Mouse (Mus musculus) heart, postnatal 10 days (tissue): ENCODE data around the gene Olfr332. TPM values are rescaled to one million over a fixed set of nuclear protein-coding genes. Genes with fewer than 3 reads are reported as not detected.
"Not testable (repeated sequence)": the region's sequence is repeated elsewhere in the genome, so short reads cannot be mapped to it uniquely, and the experiment has no call there.

Source experiments
- DNase-seq, 2 experiments: peaks; one replicate each; pipeline ENCODE4 v3.0.0; 2021
- intact Hi-C: fragments of 180-260 bp; cut with DNase I; formaldehyde crosslinking; loops from one replicate; pipeline ENCODE4 v1.15.1; 2025
- total RNA-seq, 2 experiments: library from RNA; stranded (reverse); gene quantifications; 2 replicates each; pipeline ENCODE4 v1.2.3; 2021

Olfr332 gene
- not detected for total RNA-seq

GRCm38 (mm10) chr11:58492455-58492854 is at the start of gene Olfr332:
Gene Olfr332 (minus strand): TSS chr11:58492555.
- no peak for DNase-seq
- intact Hi-C loops: no loop called here

GRCm38 (mm10) chr11:58534736-58535135 is 42.4 kb upstream of the Olfr332 start, which contains the start of gene Olfr330:
Gene Olfr330 (minus strand): TSS chr11:58534836.
- DNase-seq, intact Hi-C loops: not testable (repeated sequence)

- peak; percentile 4 to 8 for DNase-seq
These were observed 27.4 kb upstream of the Olfr332 start for GRCm38 (mm10) chr11:58519756-58520155.

GRCm38 (mm10) chr11:58518916-58519315 is 26.6 kb upstream of the Olfr332 start:
- peak; percentile 39 to 59 for DNase-seq
- intact Hi-C loops: not testable (repeated sequence)

More at GRCm38 (mm10) chr11:58519756-58520155, 27.4 kb upstream of the Olfr332 start:
- intact Hi-C loops: not testable (repeated sequence)

GRCm38 (mm10) chr11:58509058-58509457 is 16.7 kb upstream of the Olfr332 start:
- DNase-seq, intact Hi-C loops: not testable (repeated sequence)

GRCm38 (mm10) chr11:58502472-58502871 is 10.1 kb upstream of the Olfr332 start, which contains the start of gene Olfr331:
Gene Olfr331 (minus strand): TSS chr11:58502572.
- intact Hi-C loops, DNase-seq: not testable (repeated sequence)

- intact Hi-C loops: loop anchor here (1.0 to 2.0 kb wide), 2 partner anchors 96 to 198 kb away; no protein-coding TSS in a partner anchor
- DNase-seq: peak; percentile 10 to 18
These were observed 6.9 kb upstream of the Olfr332 start for GRCm38 (mm10) chr11:58499290-58499689.

- DNase-seq: peak; percentile 68
- intact Hi-C loops: loop anchor here (1.0 to 2.0 kb wide), 2 partner anchors 96 to 197 kb away; no protein-coding TSS in a partner anchor
These were observed 6.4 kb upstream of the Olfr332 start for GRCm38 (mm10) chr11:58498761-58499160.

- DNase-seq: no peak
- intact Hi-C loops: no loop called here
These were observed 30.2 kb downstream of the Olfr332 start, which contains the start of gene Olfr30 for GRCm38 (mm10) chr11:58462170-58462569. Gene Olfr30 (minus strand): TSS chr11:58462270.

GRCm38 (mm10) chr11:58453592-58453991 is 38.8 kb downstream of the Olfr332 start:
- no peak for DNase-seq
- intact Hi-C loops: no loop called here

- intact Hi-C loops: no loop called here
- no peak for DNase-seq
These were observed 39.6 kb downstream of the Olfr332 start, which contains the start of gene Lypd9 for GRCm38 (mm10) chr11:58452759-58453158. Gene Lypd9 (minus strand): TSS chr11:58452923.

Other genes starting within 250 kb of the Olfr332 start
- gene 4930438A08Rik, start 217.8 kb downstream of the Olfr332 start, total RNA-seq: not detected
- 1 to 10 TPM; 4.5 TPM for gene Zfp692, start 185.5 kb downstream of the Olfr332 start, total RNA-seq
- 10 to 100 TPM; 48.5 to 51.4 TPM for gene Zfp672, start 162.2 kb downstream of the Olfr332 start, total RNA-seq
- gene Sh3bp5l, start 161.8 kb downstream of the Olfr332 start, total RNA-seq: 10 to 100 TPM; 44.3 to 44.8 TPM
- gene Lypd8, start 113.5 kb downstream of the Olfr332 start, total RNA-seq: under 1 TPM in 1 of 2 experiments, not detected in 1; 0.22 TPM
- not detected for gene 1810065E05Rik, start 71.4 kb downstream of the Olfr332 start, total RNA-seq
- gene Gm12253, start 60.0 kb downstream of the Olfr332 start, total RNA-seq: not detected
- gene Lypd9, start 39.6 kb downstream of the Olfr332 start, total RNA-seq: not detected
- gene Olfr30, start 30.3 kb downstream of the Olfr332 start, total RNA-seq: not detected
- gene Olfr331, start 10.0 kb upstream of the Olfr332 start, total RNA-seq: not detected
- gene Olfr330, start 42.3 kb upstream of the Olfr332 start, total RNA-seq: not detected
- gene Olfr329-ps, start 53.9 kb upstream of the Olfr332 start, total RNA-seq: not detected
- gene Olfr328, start 63.1 kb upstream of the Olfr332 start, total RNA-seq: under 1 TPM in 1 of 2 experiments, not detected in 1; 0.07 TPM
- not detected for gene Olfr224, start 78.0 kb upstream of the Olfr332 start, total RNA-seq
- not detected for gene Olfr325, start 85.2 kb upstream of the Olfr332 start, total RNA-seq
- gene Olfr324, start 102.6 kb upstream of the Olfr332 start, total RNA-seq: not detected
- under 1 TPM; 0.52 to 0.79 TPM for gene 2210407C18Rik, start 123.5 kb upstream of the Olfr332 start, total RNA-seq
- gene Olfr323, start 137.9 kb upstream of the Olfr332 start, total RNA-seq: not detected
- under 1 TPM in 1 of 2 experiments, not detected in 1; 0.12 TPM for gene Trim58, start 147.9 kb upstream of the Olfr332 start, total RNA-seq
- gene Olfr322, start 166.2 kb upstream of the Olfr332 start, total RNA-seq: not detected
- gene Olfr320, start 188.5 kb upstream of the Olfr332 start, total RNA-seq: not detected
- gene Olfr319, start 206.6 kb upstream of the Olfr332 start, total RNA-seq: not detected
- gene Olfr318, start 231.5 kb upstream of the Olfr332 start, total RNA-seq: not detected
- gene Olfr317, start 246.7 kb upstream of the Olfr332 start, total RNA-seq: not detected